Mouse (Mus musculus) layer of hippocampus, adult 8-10 months (tissue): ENCODE results near the gene Gm21958. TPM values are rescaled to one million over a fixed set of nuclear protein-coding genes. Genes with fewer than 3 reads are reported as not detected.
"Not testable (repeated sequence)": the region's sequence is repeated elsewhere in the genome, so short reads cannot be mapped to it uniquely, and the experiment has no call there.

ENCODE experiments used
- DNase-seq, 2 experiments: peaks; one replicate each; pipeline ENCODE4 v3.0.0; 2022; ENCODE audit warnings: low spot score in 2 of 2
- total RNA-seq, 4 experiments: library from RNA; stranded (reverse); gene quantifications; 2 replicates each; pipeline ENCODE4 v1.2.4; 2022

The Gm21958 gene
- total RNA-seq, 4 experiments from 2014 or later: not detected

GRCm38 (mm10) chr3:54723741-54724500 is 9.8 kb upstream of the Gm21958 start:
- DNase-seq: no peak

DNA sequence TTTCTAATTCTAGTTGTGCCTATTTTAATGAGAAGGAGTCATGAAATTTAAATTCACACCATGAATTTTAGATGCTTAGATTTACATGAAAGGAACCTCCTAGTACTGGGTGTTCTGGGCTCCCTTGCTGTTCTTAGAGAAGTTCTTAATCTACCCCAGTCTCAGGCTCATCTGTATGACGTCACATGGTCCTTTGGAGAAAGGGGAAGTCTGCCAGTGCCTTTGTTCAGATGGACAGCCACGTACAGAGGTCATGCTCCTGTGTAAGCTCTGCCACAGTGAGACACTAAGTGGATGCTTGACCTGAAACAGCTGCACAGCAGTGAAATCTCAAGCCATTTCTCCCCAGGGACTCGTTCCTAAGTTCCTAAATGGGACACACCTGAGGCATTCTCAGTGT is 4.8 kb upstream of the Gm21958 start:
- DNase-seq: no peak

DNA sequence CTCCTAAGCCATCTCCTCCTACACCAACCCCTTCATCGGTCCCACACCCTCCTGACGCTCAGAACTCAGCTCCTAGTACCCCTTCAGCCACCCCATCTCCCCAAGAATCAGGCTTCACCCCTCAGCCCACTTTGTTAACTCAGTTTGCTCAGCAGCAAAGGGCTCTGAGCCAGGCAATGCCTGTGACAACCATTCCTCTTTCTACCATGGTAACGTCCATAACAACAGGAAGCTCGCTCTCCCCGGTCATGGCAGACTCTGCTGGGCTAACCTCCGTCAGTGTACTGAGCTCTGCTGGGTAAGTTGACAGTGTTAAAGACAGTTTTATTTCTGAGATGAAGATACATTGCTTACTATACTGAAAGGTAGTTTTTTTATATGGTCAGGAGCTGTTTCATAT is 3.2 kb upstream of the Gm21958 start:
- DNase-seq: no peak

DNA sequence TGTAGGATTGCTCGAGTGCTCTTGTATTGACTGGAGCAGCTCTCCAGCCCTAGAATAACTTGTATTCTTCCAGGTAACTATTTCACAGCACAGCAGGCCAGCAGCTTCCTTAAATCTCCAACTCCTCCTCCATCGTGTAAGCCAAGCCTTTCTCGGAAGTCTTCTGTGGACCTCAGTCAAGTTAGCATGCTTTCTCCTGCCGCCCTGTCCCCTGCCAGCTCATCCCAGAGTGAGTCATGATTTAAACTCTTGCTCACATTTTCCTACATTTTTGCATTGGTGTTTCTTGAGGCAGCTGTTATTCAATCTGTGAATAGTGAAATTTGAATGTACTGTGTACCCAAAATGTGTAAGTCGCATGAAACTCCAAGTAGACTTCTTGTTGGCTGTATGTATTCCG is 1.3 kb upstream of the Gm21958 start:
- DNase-seq: no peak

- no peak for DNase-seq
These were observed 5.2 kb downstream of the Gm21958 start for GRCm38 (mm10) chr3:54708972-54709371.

DNA sequence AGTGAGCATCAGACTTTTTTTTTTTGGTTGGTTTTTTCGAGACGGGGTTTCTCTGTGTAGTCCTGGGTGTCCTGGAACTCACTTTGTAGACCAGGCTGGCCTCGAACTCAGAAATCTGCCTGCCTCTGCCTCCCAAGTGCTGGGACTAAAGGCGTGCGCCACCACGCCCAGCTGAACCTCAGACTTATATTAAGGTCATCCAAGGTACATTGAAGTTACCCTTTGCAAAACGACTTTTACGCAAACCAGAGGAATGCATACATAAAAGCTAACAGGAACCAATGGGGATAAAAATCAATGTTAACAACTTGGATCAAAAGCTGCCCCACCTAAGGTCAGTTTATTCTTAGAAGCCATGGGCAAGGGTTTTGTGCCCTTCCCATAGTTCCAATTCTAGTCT is 10.0 kb downstream of the Gm21958 start:
- not testable (repeated sequence) for DNase-seq

DNA sequence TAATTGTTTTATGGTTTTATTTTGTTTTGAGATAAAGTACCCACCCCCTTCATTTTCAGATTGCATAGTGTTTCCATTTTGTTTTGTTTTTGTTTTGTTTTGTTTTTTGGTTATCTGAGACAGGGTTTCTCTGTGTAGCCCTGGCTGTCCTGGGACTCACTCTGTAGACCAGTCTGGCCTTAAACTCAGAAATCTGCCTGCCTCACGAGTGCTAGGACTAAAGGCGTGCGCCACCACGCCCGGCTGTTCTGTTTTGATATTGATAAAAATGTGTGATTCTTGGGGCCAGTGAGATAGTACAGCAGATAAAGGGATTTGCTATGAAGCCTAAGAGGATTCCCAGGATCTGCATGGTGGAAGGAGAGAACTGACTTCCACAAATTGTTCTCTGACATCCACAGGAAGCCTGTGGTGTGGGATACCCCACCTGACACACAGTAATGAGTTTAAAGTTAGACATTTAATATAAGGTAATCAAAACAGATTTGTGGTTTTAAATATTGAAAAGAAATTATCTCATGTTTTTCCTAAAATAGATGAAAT is 14.3 kb downstream of the Gm21958 start:
- DNase-seq: no peak

DNA sequence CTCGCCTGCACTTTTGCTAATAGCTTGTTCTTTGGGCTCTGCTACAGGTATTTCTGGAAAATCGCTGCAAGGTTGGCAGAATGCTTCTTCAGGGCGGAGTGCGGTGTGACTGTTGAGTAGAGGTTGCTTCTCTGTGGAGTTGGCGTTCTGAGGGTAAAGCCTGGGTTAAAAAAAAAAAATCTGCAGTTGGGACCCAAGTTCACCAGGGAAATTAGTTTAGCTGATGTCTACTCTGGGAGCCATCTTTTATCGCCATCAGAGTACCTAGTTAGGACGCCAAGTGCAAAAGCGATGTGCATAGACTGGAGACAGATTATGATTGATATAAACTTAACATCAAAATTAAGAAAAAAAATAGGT is 21.1 kb downstream of the Gm21958 start:
- no peak for DNase-seq

- peak; percentile 89 to 90 for DNase-seq
These were observed 21.7 kb downstream of the Gm21958 start, which contains the start of gene Supt20 for GRCm38 (mm10) chr3:54692202-54693055. TSS of gene Supt20 (plus strand) at chr3:54692807.

- no peak for DNase-seq
These were observed 25.1 kb downstream of the Gm21958 start for GRCm38 (mm10) chr3:54689091-54689490.

GRCm38 (mm10) chr3:54687245-54687644 is 26.9 kb downstream of the Gm21958 start:
- DNase-seq: no peak

DNA sequence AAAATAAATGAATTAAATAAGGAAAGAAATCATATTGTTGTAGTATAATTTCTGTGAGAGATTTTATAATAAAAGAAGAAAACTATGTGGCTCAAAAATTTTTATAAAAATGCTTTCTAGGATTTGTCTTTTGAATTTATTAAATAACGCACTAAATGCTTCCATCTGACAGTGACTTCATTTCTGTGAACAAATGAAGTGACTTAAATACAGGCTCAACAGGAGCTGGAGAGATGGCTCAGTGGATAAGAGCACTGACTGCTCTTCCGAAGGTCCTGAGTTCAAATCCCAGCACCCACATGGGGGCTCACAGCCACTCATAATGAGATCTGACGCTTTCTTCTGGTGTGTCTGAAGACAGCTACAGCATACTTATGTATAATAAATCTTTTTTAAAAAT is 29.0 kb downstream of the Gm21958 start:
- no peak for DNase-seq

GRCm38 (mm10) chr3:54681310-54682204 is 32.6 kb downstream of the Gm21958 start:
- no peak for DNase-seq

GRCm38 (mm10) chr3:54676818-54677217 is 37.3 kb downstream of the Gm21958 start:
- no peak for DNase-seq

DNA sequence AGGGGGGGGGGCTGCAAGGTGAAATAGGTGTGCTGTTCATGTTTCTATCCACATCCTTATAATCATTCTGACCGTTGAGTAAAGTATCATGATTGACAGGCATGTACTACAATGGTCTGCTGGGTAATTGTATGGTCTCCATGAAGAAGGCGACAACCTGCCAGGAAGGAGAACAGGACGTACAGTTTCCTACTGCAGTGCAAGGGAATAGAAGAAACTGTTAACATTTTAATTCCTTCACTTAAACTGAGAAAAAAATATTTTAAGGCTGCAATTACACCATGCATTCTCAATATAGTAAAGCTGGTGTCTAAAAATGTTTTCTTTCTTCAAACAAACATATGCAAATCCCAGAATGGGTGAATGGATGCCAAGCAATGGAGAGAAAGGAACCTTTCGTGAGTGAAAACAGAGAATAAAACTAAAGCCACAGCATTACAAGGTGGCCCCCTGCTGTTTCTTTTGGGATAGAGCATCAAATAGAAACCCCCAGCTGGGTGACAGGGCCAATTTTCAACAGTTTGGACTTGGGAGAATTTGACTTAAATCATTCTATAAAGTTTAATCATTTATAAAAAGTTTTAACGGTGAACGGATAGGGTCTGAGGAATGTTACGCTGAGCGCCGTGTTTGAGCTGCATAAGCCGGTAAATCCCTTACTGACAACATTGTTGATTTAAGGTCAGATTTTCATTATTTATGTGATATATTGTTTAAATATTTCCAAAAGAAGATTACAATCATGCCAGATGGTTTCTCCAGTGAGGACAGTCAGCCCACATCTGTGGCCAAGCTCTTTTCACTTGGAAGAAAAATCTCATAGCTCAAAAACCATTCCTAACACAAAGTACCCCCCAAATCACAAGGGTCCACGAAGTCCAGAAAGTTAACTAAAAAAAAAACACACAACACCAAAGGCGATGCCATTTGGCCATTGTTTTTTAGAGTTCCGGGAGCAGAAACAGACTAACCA is 41.3 kb downstream of the Gm21958 start:
- peak; percentile 17 to 40 for DNase-seq

- DNase-seq: no peak
These were observed 42.0 kb downstream of the Gm21958 start for GRCm38 (mm10) chr3:54672111-54672510.

DNA sequence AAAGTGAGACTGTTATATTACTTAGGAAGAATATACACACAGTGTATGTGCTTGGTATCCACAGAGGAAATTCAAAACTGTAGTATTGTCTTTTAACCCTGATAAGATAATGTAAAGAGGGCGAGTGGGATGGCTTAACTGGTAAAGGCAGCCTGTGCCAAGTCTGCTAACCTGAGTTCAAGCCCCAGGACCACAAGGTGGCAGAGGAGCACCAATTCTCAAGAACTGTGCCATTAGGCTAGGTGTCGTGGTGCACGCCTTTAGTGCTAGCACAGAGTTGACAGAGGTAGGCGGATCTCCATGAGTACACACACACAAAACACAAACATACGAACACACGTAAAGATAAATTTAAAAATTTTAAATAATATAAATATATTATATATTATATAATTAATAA is 44.6 kb downstream of the Gm21958 start:
- DNase-seq: no peak

DNA sequence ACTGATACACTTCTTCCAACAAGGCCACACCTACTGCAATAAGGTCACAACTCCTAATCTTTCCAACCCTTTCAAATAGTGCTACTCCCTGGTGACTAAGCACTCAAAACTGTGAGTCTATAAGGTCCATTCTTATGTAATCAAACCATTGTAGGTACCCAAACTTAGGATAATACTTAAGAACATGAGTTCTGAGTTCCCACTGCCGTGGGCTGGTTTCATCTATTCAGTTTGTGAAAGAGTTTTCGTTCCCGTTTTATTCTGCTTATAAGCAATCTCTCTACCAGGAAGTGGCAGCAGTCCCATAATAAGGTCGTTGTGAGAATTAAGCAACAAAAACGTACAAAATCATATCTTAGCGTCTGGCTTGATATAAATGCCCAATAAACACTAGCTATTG is 45.4 kb downstream of the Gm21958 start:
- no peak for DNase-seq

DNA sequence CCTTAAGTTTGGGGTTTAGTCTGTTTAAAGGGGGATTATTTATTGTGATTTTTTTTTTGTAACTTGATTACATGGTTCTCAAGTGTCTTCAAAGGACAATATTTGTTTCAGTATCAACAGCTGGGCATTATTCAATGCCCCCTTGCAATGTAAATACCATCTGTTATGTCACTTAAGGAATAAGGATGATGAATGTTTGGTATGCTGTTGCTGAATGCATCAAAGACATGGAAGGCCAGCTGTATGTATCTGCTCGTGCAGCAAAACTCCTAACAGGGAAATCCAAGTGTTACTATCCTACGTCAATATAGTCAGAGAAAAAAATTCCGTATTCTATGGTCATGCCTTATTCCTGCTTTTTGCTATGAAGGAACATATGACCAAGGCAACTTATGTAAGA is 46.0 kb downstream of the Gm21958 start:
- DNase-seq: no peak
